Mouse (Mus musculus): ENCODE measurements around the gene Slc25a30.

DNA sequence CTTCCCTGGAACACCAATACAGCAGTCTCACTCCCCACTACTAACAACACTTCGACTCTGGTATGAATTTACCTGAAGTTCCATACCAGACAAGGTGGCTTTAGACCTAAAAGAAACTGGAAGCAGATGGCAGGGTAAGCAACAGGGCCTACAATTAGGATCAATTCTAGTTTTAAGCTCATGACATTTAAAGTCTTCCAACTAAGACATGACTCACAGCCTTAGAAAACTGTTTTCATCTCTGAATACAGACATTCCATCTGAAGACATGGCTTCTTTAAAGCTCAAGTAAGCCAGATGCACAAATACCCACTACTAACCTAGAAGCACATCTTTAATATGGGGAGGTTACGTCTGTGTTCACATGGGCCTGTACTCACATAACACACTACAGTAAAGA, 38.9 kb downstream of the Slc25a30 start:
- TF ChIP-seq MAFK (IDR thresholded peaks at IDR 0.05; ENCODE audit: insufficient read depth, low read depth, low read length) = no peak
- TF ChIP-seq ZC3H11A (IDR thresholded peaks at IDR 0.05; ENCODE audit: borderline replicate concordance, low read depth, low read length) = no peak
- TF ChIP-seq ZNF384 (IDR thresholded peaks at IDR 0.05; ENCODE audit: low read depth, low read length) = no peak
- no peak for TF ChIP-seq HCFC1 (IDR thresholded peaks at IDR 0.05; ENCODE audit: borderline replicate concordance, insufficient read depth, low read length)
